Mouse (Mus musculus): Measurements from ENCODE around the gene Slc6a20a. TPM values are rescaled to one million over a fixed set of nuclear protein-coding genes. Genes with fewer than 3 reads are reported as not detected.
A peak's percentile ranks its signal among the peaks of the same experiment; 100 is the strongest.
"Not testable (repeated sequence)": the region's sequence is repeated elsewhere in the genome, so short reads cannot be mapped to it uniquely, and the experiment has no call there.

Slc6a20a gene
- polyA plus RNA-seq, 1 experiment, result not detected

DNA sequence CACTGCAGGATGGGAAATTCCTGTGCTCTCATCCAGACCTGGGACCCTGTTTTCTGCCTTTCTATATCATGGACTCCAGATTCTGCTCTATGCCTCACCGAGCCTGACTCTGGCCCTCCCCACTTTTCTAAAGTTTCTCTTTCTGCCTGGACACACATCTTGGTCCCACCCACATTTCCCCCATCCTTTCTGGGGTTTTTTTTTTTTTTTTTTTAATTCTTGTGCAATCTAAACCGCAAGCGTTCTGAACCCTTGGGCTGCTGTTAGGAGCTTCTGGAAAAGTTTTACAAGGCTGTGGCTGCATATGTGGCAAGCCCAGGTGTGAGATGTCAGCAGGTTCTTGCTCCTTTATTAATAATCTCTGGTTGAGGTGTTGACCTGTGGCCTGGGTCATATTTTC is 5.0 kb upstream of the Slc6a20a start:
- no peak overlapping the region for H3K4me3 ChIP-seq (ENCODE audit: insufficient read depth, poor library complexity, severe bottlenecking)
- H3K36me3 ChIP-seq (ENCODE audit: control insufficient read depth, insufficient read depth), result no peaks in the 10 kb centered on the region
- H3ac ChIP-seq (ENCODE audit: control insufficient read depth, insufficient read length, low read depth), result no peak overlapping the region
- H3K79me2 ChIP-seq (ENCODE audit: control insufficient read depth, insufficient read depth), result no peaks in the 10 kb centered on the region
- H3K27me3 ChIP-seq (ENCODE audit: control insufficient read depth, insufficient read depth, insufficient read length), result peaks cover 25% of the 10 kb centered on the region
- H3K79me3 ChIP-seq (ENCODE audit: low read depth), result no peaks in the 10 kb centered on the region
- TF ChIP-seq MYOG (IDR thresholded peaks at IDR 0.05; ENCODE audit: control insufficient read depth, extremely low read depth, insufficient read length) (no peak), FOSL1 (IDR thresholded peaks at IDR 0.05; ENCODE audit: insufficient read depth, low read length, poor library complexity, severe bottlenecking) (no peak), CTCF (IDR thresholded peaks at IDR 0.05; ENCODE audit: control insufficient read depth, insufficient read depth, insufficient read length) (no peak), USF1 (IDR thresholded peaks at IDR 0.05; ENCODE audit: low read depth) (no peak)

DNA sequence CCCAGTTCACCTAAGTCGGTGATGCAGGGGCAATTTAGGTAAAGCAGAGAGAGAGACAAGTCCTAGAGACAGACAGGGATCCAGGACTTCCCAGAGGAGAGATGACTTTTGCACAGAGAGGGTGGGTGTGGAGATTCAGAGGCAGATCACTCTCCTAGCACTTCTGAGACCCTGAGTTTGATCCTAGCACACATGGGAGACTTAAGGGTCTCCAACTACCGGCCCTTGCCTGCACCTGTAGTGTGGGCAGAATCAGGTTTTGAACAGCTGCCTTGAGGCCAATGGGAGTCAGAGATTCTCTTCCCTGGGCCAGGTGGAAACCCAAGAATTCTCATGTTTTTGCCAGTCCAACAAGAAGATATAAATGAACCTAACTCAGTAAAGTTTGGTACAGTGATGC is 513 bp upstream of the Slc6a20a start:
- H3K27me3 ChIP-seq (ENCODE audit: control insufficient read depth, insufficient read depth, insufficient read length), result peaks cover 55% of the 10 kb centered on the region
- H3K79me3 ChIP-seq (ENCODE audit: low read depth), result no peaks in the 10 kb centered on the region
- TF ChIP-seq MYOG (IDR thresholded peaks at IDR 0.05; ENCODE audit: control insufficient read depth, extremely low read depth, insufficient read length), result no peak
- no peak for TF ChIP-seq MAX (IDR thresholded peaks at IDR 0.05)
- no peak for TF ChIP-seq FOSL1 (IDR thresholded peaks at IDR 0.05; ENCODE audit: insufficient read depth, low read length, poor library complexity, severe bottlenecking)
- TF ChIP-seq USF1 (IDR thresholded peaks at IDR 0.05; ENCODE audit: low read depth), result no peak
- TF ChIP-seq MYOD1 (IDR thresholded peaks at IDR 0.05; ENCODE audit: control insufficient read depth, insufficient read length, low read depth), result no peak
- no peak for TF ChIP-seq CTCF (IDR thresholded peaks at IDR 0.05; ENCODE audit: control insufficient read depth, insufficient read depth, insufficient read length)
- no peak for TF ChIP-seq CEBPB (IDR thresholded peaks at IDR 0.05; ENCODE audit: low read depth)
- no peaks in the 10 kb centered on the region for H3K36me3 ChIP-seq (ENCODE audit: control insufficient read depth, insufficient read depth)
- no peak overlapping the region for H3ac ChIP-seq (ENCODE audit: control insufficient read depth, insufficient read length, low read depth)
- no peaks in the 10 kb centered on the region for H3K79me2 ChIP-seq (ENCODE audit: control insufficient read depth, insufficient read depth)
- no peak overlapping the region for H3K4me3 ChIP-seq (ENCODE audit: insufficient read depth, poor library complexity, severe bottlenecking)

DNA sequence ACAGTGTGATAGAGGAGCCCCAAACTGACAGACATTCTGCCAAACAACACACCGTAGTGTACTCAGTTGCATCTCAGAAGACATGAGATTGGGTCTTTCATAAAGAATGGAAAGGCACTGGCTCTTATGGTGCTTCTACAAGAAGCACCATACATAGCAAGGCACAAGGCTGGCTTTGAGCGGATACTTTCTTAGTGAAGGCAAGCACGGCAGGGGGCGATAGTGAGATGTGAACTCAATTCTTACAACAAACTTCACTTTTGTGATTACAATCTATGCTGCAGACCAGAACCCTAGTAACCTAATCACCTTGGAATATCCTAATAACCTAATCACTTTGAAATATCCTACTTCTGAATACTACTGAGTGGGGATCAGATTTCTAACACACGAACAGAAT is 13.0 kb downstream of the Slc6a20a start:
- H3K27me3 ChIP-seq (ENCODE audit: control insufficient read depth, insufficient read depth, insufficient read length), result no peaks in the 10 kb centered on the region
- no peak overlapping the region for H3K4me3 ChIP-seq (ENCODE audit: insufficient read depth, poor library complexity, severe bottlenecking)
- H3K79me3 ChIP-seq (ENCODE audit: low read depth), result no peaks in the 10 kb centered on the region
- H3ac ChIP-seq (ENCODE audit: control insufficient read depth, insufficient read length, low read depth), result no peak overlapping the region
- H3K36me3 ChIP-seq (ENCODE audit: control insufficient read depth, insufficient read depth), result no peaks in the 10 kb centered on the region
- no peak for TF ChIP-seq MAX (IDR thresholded peaks at IDR 0.05)
- TF ChIP-seq MYOG (IDR thresholded peaks at IDR 0.05; ENCODE audit: control insufficient read depth, extremely low read depth, insufficient read length), result no peak
- TF ChIP-seq CEBPB (IDR thresholded peaks at IDR 0.05; ENCODE audit: low read depth), result no peak
- TF ChIP-seq FOSL1 (IDR thresholded peaks at IDR 0.05; ENCODE audit: insufficient read depth, low read length, poor library complexity, severe bottlenecking), result no peak
- no peak for TF ChIP-seq USF1 (IDR thresholded peaks at IDR 0.05; ENCODE audit: low read depth)
- TF ChIP-seq MYOD1 (IDR thresholded peaks at IDR 0.05; ENCODE audit: control insufficient read depth, insufficient read length, low read depth), result no peak
- no peak for TF ChIP-seq CTCF (IDR thresholded peaks at IDR 0.05; ENCODE audit: control insufficient read depth, insufficient read depth, insufficient read length)
- no peaks in the 10 kb centered on the region for H3K79me2 ChIP-seq (ENCODE audit: control insufficient read depth, insufficient read depth)

DNA sequence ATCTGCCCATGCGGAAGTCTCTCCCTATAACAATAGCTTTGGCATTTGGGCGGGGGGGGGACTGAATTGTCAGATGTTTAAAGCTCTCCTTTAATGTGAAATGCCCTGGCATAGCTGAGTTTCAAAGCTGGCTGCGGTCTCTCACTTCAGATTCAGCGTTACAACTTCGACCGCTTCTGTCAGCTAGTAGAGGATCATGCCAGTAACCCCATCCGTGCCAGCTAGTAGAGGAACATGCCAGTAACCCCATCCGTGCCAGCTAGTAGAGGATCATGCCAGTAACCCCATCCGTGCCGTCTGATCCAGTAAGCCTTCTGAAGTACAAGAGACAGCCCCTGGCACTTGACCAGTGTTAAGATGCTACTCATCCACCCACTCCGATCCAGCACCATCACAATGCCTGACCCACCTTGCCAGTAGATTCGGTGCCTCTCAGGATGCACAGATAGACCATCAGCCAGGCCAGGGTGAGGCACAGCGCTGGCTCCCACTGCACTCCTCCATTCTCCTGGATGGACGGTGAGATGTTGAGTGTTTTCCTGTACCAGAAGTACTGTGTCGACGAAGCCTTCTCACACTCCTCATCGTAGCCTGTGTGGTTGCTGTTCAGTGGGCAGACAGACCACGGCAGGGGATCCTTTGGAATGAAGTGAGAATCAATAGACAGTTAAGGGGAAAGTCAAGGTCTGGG is 18.6 kb downstream of the Slc6a20a start:
- H3K36me3 ChIP-seq (ENCODE audit: control insufficient read depth, insufficient read depth); H3K79me3 ChIP-seq (ENCODE audit: low read depth); H3ac ChIP-seq (ENCODE audit: control insufficient read depth, insufficient read length, low read depth); H3K4me3 ChIP-seq (ENCODE audit: insufficient read depth, poor library complexity, severe bottlenecking); H3K79me2 ChIP-seq (ENCODE audit: control insufficient read depth, insufficient read depth); H3K27me3 ChIP-seq (ENCODE audit: control insufficient read depth, insufficient read depth, insufficient read length): not testable (repeated sequence)

DNA sequence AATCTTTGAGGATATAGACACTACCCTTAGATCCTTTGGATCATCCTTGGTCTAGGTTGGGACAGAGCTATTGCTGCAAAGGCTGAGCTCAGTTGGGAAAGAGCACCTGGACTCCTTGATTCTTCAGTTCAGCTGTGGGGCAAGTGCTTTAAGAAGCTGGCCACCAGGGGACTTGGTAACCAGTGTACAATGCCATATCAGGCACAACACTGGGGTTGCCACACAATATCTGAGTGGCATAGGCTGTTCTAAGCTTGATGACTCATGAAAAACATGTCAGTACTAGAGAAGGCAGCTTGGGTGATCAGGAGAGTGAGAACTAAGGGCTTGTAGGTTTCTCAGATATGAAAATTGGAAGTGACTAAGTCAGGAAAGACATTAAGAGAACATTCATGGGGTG is 19.7 kb downstream of the Slc6a20a start:
- no peak overlapping the region for H3ac ChIP-seq (ENCODE audit: control insufficient read depth, insufficient read length, low read depth)
- no peaks in the 10 kb centered on the region for H3K79me3 ChIP-seq (ENCODE audit: low read depth)
- no peaks in the 10 kb centered on the region for H3K27me3 ChIP-seq (ENCODE audit: control insufficient read depth, insufficient read depth, insufficient read length)
- TF ChIP-seq CEBPB (IDR thresholded peaks at IDR 0.05; ENCODE audit: low read depth) (peak; percentile 16), USF1 (IDR thresholded peaks at IDR 0.05; ENCODE audit: low read depth) (no peak)
- no peaks in the 10 kb centered on the region for H3K36me3 ChIP-seq (ENCODE audit: control insufficient read depth, insufficient read depth)
- H3K79me2 ChIP-seq (ENCODE audit: control insufficient read depth, insufficient read depth), result no peaks in the 10 kb centered on the region
- no peak overlapping the region for H3K4me3 ChIP-seq (ENCODE audit: insufficient read depth, poor library complexity, severe bottlenecking)

DNA sequence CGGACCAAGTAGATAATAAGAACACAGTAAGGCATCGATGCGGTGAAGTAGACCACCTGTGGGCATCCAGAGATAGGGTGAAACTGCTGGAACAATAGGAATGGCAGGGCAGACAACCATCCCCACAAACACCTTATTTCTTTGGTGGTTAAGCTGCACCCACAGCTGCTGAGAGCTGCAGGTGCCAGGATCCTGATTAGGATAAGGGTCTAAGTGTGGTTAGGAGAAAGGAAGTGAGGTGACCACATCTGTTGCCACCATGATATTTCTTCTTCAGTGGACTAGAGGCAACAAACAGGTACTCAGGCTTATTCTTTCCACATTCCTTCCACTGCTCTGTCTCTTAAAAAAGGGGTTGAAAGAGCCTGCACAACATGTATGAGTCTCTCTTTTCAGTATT is 21.2 kb downstream of the Slc6a20a start:
- no peaks in the 10 kb centered on the region for H3K79me2 ChIP-seq (ENCODE audit: control insufficient read depth, insufficient read depth)
- H3K27me3 ChIP-seq (ENCODE audit: control insufficient read depth, insufficient read depth, insufficient read length), result no peaks in the 10 kb centered on the region
- H3K4me3 ChIP-seq (ENCODE audit: insufficient read depth, poor library complexity, severe bottlenecking), result no peak overlapping the region
- TF ChIP-seq CEBPB (IDR thresholded peaks at IDR 0.05; ENCODE audit: low read depth) (no peak), CTCF (IDR thresholded peaks at IDR 0.05; ENCODE audit: control insufficient read depth, insufficient read depth, insufficient read length) (no peak), MYOD1 (IDR thresholded peaks at IDR 0.05; ENCODE audit: control insufficient read depth, insufficient read length, low read depth) (no peak), USF1 (IDR thresholded peaks at IDR 0.05; ENCODE audit: low read depth) (no peak), MYOG (IDR thresholded peaks at IDR 0.05; ENCODE audit: control insufficient read depth, extremely low read depth, insufficient read length) (no peak), FOSL1 (IDR thresholded peaks at IDR 0.05; ENCODE audit: insufficient read depth, low read length, poor library complexity, severe bottlenecking) (no peak), MAX (IDR thresholded peaks at IDR 0.05) (no peak)
- no peak overlapping the region for H3ac ChIP-seq (ENCODE audit: control insufficient read depth, insufficient read length, low read depth)
- no peaks in the 10 kb centered on the region for H3K36me3 ChIP-seq (ENCODE audit: control insufficient read depth, insufficient read depth)
- no peaks in the 10 kb centered on the region for H3K79me3 ChIP-seq (ENCODE audit: low read depth)

All from C2C12 (cell line).